Mouse (Mus musculus): ENCODE measurements around the gene Clasp2. TPM values are rescaled to one million over a fixed set of nuclear protein-coding genes. Genes with fewer than 3 reads are reported as not detected.

Gene Clasp2
- total and polyA plus RNA-seq, 3 experiments: 28.7 to 209 (median 30.8) TPM

- Histone ChIP-seq H3K9me3 (replicated peaks; ENCODE audit: insufficient read depth, low read length) (no peaks in the 10 kb centered on the region), H3K4me1 (ENCODE audit: control insufficient read depth in 1 of 2, insufficient read depth in 2 of 2, low read length in 2 of 2) (no peaks in the 10 kb centered on the region), H3K9ac (ENCODE audit: control insufficient read depth, low read depth, low read length, poor library complexity, severe bottlenecking) (no peak overlapping the region), H3K27ac (ENCODE audit: control insufficient read depth, low read depth, low read length) (no peak overlapping the region), H3K79me2 (ENCODE audit: control insufficient read depth, insufficient read depth, low read length, poor library complexity) (no peaks in the 10 kb centered on the region; the same call in 1 of the 2 replicates), H3K27me3 (ENCODE audit: control insufficient read depth in 1 of 2, insufficient read depth in 2 of 2, low read length in 2 of 2) (no peaks in the 10 kb centered on the region), H3K4me3 (ENCODE audit: control insufficient read depth in 1 of 2, insufficient read depth in 1 of 2, low read depth in 2 of 2, low read length in 2 of 2) (no peak overlapping the region), H3K36me3 (ENCODE audit: control insufficient read depth in 1 of 2, insufficient read depth in 2 of 2, low read length in 2 of 2) (peaks cover 0 to 2% of the 10 kb centered on the region in 2 experiments; a peak in 2 of 4 replicates)
- no peak for DNase-seq (ENCODE audit: low read depth, low spot score)
- TF ChIP-seq MAX (IDR thresholded peaks at IDR 0.05; ENCODE audit: low read length) (no peak), HCFC1 (IDR thresholded peaks at IDR 0.05; ENCODE audit: low read depth, low read length) (no peak), POLR2AphosphoS5 (IDR thresholded peaks at IDR 0.05; ENCODE audit: borderline replicate concordance, low read depth, low read length) (no peak), SIN3A (IDR thresholded peaks at IDR 0.05; ENCODE audit: low read length) (no peak), USF1 (IDR thresholded peaks at IDR 0.05; ENCODE audit: low read depth, low read length) (no peak), E2F4 (IDR thresholded peaks at IDR 0.05; ENCODE audit: borderline replicate concordance, low read depth, low read length) (no peak), POLR2AphosphoS2 (IDR thresholded peaks at IDR 0.05; ENCODE audit: low read length) (no peak), NRF1 (IDR thresholded peaks at IDR 0.05; ENCODE audit: insufficient read depth, low read depth, low read length, poor library complexity, severe bottlenecking) (no peak), CHD2 (IDR thresholded peaks at IDR 0.05; ENCODE audit: low read length) (no peak), ETS1 (IDR thresholded peaks at IDR 0.05; ENCODE audit: low read depth, low read length) (no peak), POLR2A (IDR thresholded peaks at IDR 0.05; ENCODE audit: control insufficient read depth in 1 of 2, insufficient read depth in 1 of 2, low read depth in 1 of 2, low read length in 2 of 2, poor library complexity in 1 of 2) (no peak), NELFE (IDR thresholded peaks at IDR 0.05; ENCODE audit: low read depth, low read length) (no peak), GABPA (IDR thresholded peaks at IDR 0.05; ENCODE audit: low read depth, low read length) (no peak), EP300 (IDR thresholded peaks at IDR 0.05; ENCODE audit: low read depth in 1 of 2, low read length in 2 of 2) (no peak), KAT2A (conservative IDR thresholded peaks at IDR 0.05; ENCODE audit: low read depth, low read length) (no peak), RCOR1 (IDR thresholded peaks at IDR 0.05; ENCODE audit: low read depth, low read length) (no peak), MAFK (IDR thresholded peaks at IDR 0.05; ENCODE audit: borderline replicate concordance, low read depth, low read length) (no peak), GATA1 (IDR thresholded peaks at IDR 0.05; ENCODE audit: low read depth, low read length) (no peak)
Measured at GRCm38 (mm10) chr9:113793966-113794365, 52.7 kb downstream of the Clasp2 start.

- Histone ChIP-seq H3K36me3 (ENCODE audit: control insufficient read depth in 1 of 2, insufficient read depth in 2 of 2, low read length in 2 of 2) (no peaks in the 10 kb centered on the region; a peak in 1 of 4 replicates), H3K4me1 (ENCODE audit: control insufficient read depth in 1 of 2, insufficient read depth in 2 of 2, low read length in 2 of 2) (no peaks in the 10 kb centered on the region), H3K9me3 (replicated peaks; ENCODE audit: insufficient read depth, low read length) (no peaks in the 10 kb centered on the region), H3K27ac (ENCODE audit: control insufficient read depth, low read depth, low read length) (no peak overlapping the region), H3K79me2 (ENCODE audit: control insufficient read depth, insufficient read depth, low read length, poor library complexity) (no peaks in the 10 kb centered on the region; the same call in 1 of the 2 replicates), H3K27me3 (ENCODE audit: control insufficient read depth in 1 of 2, insufficient read depth in 2 of 2, low read length in 2 of 2) (no peaks in the 10 kb centered on the region), H3K9ac (ENCODE audit: control insufficient read depth, low read depth, low read length, poor library complexity, severe bottlenecking) (no peak overlapping the region), H3K4me3 (ENCODE audit: control insufficient read depth in 1 of 2, insufficient read depth in 1 of 2, low read depth in 2 of 2, low read length in 2 of 2) (no peak overlapping the region)
- no peak for DNase-seq (ENCODE audit: low read depth, low spot score)
- TF ChIP-seq MAX (IDR thresholded peaks at IDR 0.05; ENCODE audit: low read length) (no peak), KAT2A (conservative IDR thresholded peaks at IDR 0.05; ENCODE audit: low read depth, low read length) (no peak), USF2 (IDR thresholded peaks at IDR 0.05; ENCODE audit: borderline replicate concordance in 1 of 2, insufficient read depth in 1 of 2, low read depth in 1 of 2, low read length in 2 of 2) (no peak), ETS1 (IDR thresholded peaks at IDR 0.05; ENCODE audit: low read depth, low read length) (no peak), MEF2A (IDR thresholded peaks at IDR 0.05; ENCODE audit: extremely low read depth, insufficient replicate concordance, low read depth, low read length, poor library complexity, severe bottlenecking) (no peak), MAZ (IDR thresholded peaks at IDR 0.05; ENCODE audit: low read depth, low read length) (no peak), GATA1 (IDR thresholded peaks at IDR 0.05; ENCODE audit: low read depth, low read length) (no peak), ZC3H11A (IDR thresholded peaks at IDR 0.05; ENCODE audit: low read depth, low read length) (no peak), SIN3A (IDR thresholded peaks at IDR 0.05; ENCODE audit: low read length) (no peak), POLR2A (IDR thresholded peaks at IDR 0.05; ENCODE audit: control insufficient read depth in 1 of 2, insufficient read depth in 1 of 2, low read depth in 1 of 2, low read length in 2 of 2, poor library complexity in 1 of 2) (no peak), RCOR1 (IDR thresholded peaks at IDR 0.05; ENCODE audit: low read depth, low read length) (no peak), RAD21 (IDR thresholded peaks at IDR 0.05; ENCODE audit: low read depth, low read length) (no peak), ZKSCAN1 (IDR thresholded peaks at IDR 0.05; ENCODE audit: low read depth, low read length) (no peak), CTCF (IDR thresholded peaks at IDR 0.05 in 2 of 3, conservative IDR thresholded peaks at IDR 0.05 in 1 of 3; ENCODE audit: control insufficient read depth in 1 of 3, insufficient read depth in 1 of 3, low read depth in 2 of 3, low read length in 3 of 3, poor library complexity in 1 of 3, severe bottlenecking in 1 of 3) (no peak), USF1 (IDR thresholded peaks at IDR 0.05; ENCODE audit: low read depth, low read length) (no peak), JUND (IDR thresholded peaks at IDR 0.05; ENCODE audit: low read depth, low read length) (no peak)
Measured at GRCm38 (mm10) chr9:113797206-113797605, 55.9 kb downstream of the Clasp2 start.

Data from MEL (cell line).